Mouse (Mus musculus): ENCODE data around the gene Mpv17l. TPM values are rescaled to one million over a fixed set of nuclear protein-coding genes. Genes with fewer than 3 reads are reported as not detected.

Mpv17l gene
- total and polyA plus RNA-seq, 3 experiments: 0.51 to 1.3 (median 0.69) TPM

- peak; percentile 25 for DNase-seq (ENCODE audit: extremely low read depth)
- Histone ChIP-seq H3K27ac (ENCODE audit: insufficient read depth, low read depth) (no peak overlapping the region), H3K27me3 (replicated peaks) (no peaks in the 10 kb centered on the region), H3K4me3 (replicated peaks in 1 of 3; ENCODE audit: low read depth in 2 of 3, low read length in 2 of 3, poor library complexity in 1 of 3) (no peak overlapping the region), H3K9me3 (replicated peaks; ENCODE audit: low read length) (peaks cover 5% of the 10 kb centered on the region), H3K4me2 (ENCODE audit: insufficient read depth, low read depth, poor library complexity, severe bottlenecking) (no peak overlapping the region), H3K79me2 (replicated peaks; ENCODE audit: control insufficient read depth, extremely low read depth, insufficient read depth, poor library complexity, severe bottlenecking) (no peaks in the 10 kb centered on the region), H3K36me3 (replicated peaks in 1 of 2; ENCODE audit: control insufficient read depth in 1 of 2, insufficient read depth in 1 of 2, low read length in 1 of 2) (no peaks in the 10 kb centered on the region), H3K9ac (ENCODE audit: insufficient read depth, low read depth) (no peak overlapping the region), H3K4me1 (ENCODE audit: control insufficient read depth in 1 of 2, insufficient read depth in 2 of 2) (peaks cover 0 to 17% of the 10 kb centered on the region in 2 experiments; a peak in 3 of 4 replicates)
- dilution Hi-C loops (cut with MboI; ENCODE audit: extremely low pct_ligation_motif_present, extremely low pct_unique_long_range_greater_than_20kb, low sequenced_read_pairs): no loop called here
- no peak for TF ChIP-seq CHD2 (IDR thresholded peaks at IDR 0.05; ENCODE audit: low read length)
- TF ChIP-seq TBP (conservative IDR thresholded peaks at IDR 0.05; ENCODE audit: low read depth, low read length): no peak
- no peak for TF ChIP-seq RAD21 (IDR thresholded peaks at IDR 0.05; ENCODE audit: low read depth, low read length)
- TF ChIP-seq MYC (IDR thresholded peaks at IDR 0.05; ENCODE audit: low read depth, low read length): no peak
- no peak for TF ChIP-seq MAFK (IDR thresholded peaks at IDR 0.05; ENCODE audit: insufficient replicate concordance, low read length)
- no peak for TF ChIP-seq HCFC1 (IDR thresholded peaks at IDR 0.05; ENCODE audit: low read depth, low read length)
- TF ChIP-seq JUN (IDR thresholded peaks at IDR 0.05; ENCODE audit: insufficient read depth, low read depth, low read length): no peak
- TF ChIP-seq UBTF (IDR thresholded peaks at IDR 0.05; ENCODE audit: low read depth, low read length): no peak
- TF ChIP-seq POLR2AphosphoS2 (IDR thresholded peaks at IDR 0.05; ENCODE audit: low read depth, low read length): no peak
- no peak for TF ChIP-seq EP300 (IDR thresholded peaks at IDR 0.05; ENCODE audit: low read length)
- no peak for TF ChIP-seq PAX5 (IDR thresholded peaks at IDR 0.05; ENCODE audit: low read length)
- TF ChIP-seq NELFE (IDR thresholded peaks at IDR 0.05; ENCODE audit: low read depth, low read length): no peak
- no peak for TF ChIP-seq E2F4 (IDR thresholded peaks at IDR 0.05; ENCODE audit: insufficient replicate concordance, low read depth, low read length)
- TF ChIP-seq ELF1 (IDR thresholded peaks at IDR 0.05; ENCODE audit: low read depth, low read length): no peak
- TF ChIP-seq MAZ (IDR thresholded peaks at IDR 0.05; ENCODE audit: low read depth, low read length): no peak
- no peak for TF ChIP-seq ZMIZ1 (IDR thresholded peaks at IDR 0.05; ENCODE audit: low read depth, low read length)
- TF ChIP-seq JUND (conservative IDR thresholded peaks at IDR 0.05; ENCODE audit: low read depth, low read length): no peak
- TF ChIP-seq GABPA (IDR thresholded peaks at IDR 0.05; ENCODE audit: insufficient replicate concordance, low read depth, low read length): no peak
- in situ Hi-C loops (cut with MboI; ENCODE audit: low pct_ligation_motif_present, low pct_unique_long_range_greater_than_20kb, low sequenced_read_pairs): no loop called here
Measured at GRCm38 (mm10) chr16:13944178-13944577, 41.2 kb downstream of the Mpv17l start.

DNA sequence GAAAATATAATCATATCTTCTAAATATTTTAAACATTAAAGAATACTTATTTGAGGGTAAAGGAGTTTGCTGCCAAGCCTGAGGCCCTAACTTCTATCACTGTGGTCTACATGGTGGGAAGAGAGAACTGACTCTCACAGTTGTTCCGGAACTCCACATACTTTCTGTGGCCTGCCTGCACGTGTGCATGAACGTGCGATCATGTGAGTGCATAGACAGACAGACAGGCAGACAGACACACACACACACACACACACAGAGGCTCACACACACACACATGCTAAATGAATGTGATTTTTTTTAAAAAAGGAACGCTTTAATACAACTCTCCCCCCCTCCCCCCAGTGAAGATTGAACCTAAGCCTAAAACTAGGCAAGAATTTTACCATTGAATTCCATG, 41.8 kb downstream of the Mpv17l start:
- in situ Hi-C loops (cut with MboI; ENCODE audit: low pct_ligation_motif_present, low pct_unique_long_range_greater_than_20kb, low sequenced_read_pairs): no loop called here
- no peak overlapping the region for H3K9ac ChIP-seq (ENCODE audit: insufficient read depth, low read depth)

More for the DNA sequence above, 41.8 kb downstream of the Mpv17l start:
- H3K4me2 ChIP-seq (ENCODE audit: insufficient read depth, low read depth, poor library complexity, severe bottlenecking): no peak overlapping the region
- H3K36me3 ChIP-seq (replicated peaks in 1 of 2; ENCODE audit: control insufficient read depth in 1 of 2, insufficient read depth in 1 of 2, low read length in 1 of 2): no peaks in the 10 kb centered on the region
- no peak overlapping the region for H3K27ac ChIP-seq (ENCODE audit: insufficient read depth, low read depth)
- no peak for DNase-seq (ENCODE audit: extremely low read depth)
- no peak for TF ChIP-seq CHD1 (IDR thresholded peaks at IDR 0.05; ENCODE audit: low read depth, low read length)
- TF ChIP-seq BHLHE40 (IDR thresholded peaks at IDR 0.05; ENCODE audit: low read depth, low read length): peak; percentile 78
- H3K79me2 ChIP-seq (replicated peaks; ENCODE audit: control insufficient read depth, extremely low read depth, insufficient read depth, poor library complexity, severe bottlenecking): no peaks in the 10 kb centered on the region
- H3K4me3 ChIP-seq (replicated peaks in 1 of 3; ENCODE audit: low read depth in 2 of 3, low read length in 2 of 3, poor library complexity in 1 of 3): no peak overlapping the region
- dilution Hi-C loops (cut with MboI; ENCODE audit: extremely low pct_ligation_motif_present, extremely low pct_unique_long_range_greater_than_20kb, low sequenced_read_pairs): no loop called here
- no peaks in the 10 kb centered on the region for H3K27me3 ChIP-seq (replicated peaks)
- peaks cover 0 to 17% of the 10 kb centered on the region in 2 experiments; a peak in 3 of 4 replicates for H3K4me1 ChIP-seq (ENCODE audit: control insufficient read depth in 1 of 2, insufficient read depth in 2 of 2)
- peaks cover 5% of the 10 kb centered on the region for H3K9me3 ChIP-seq (replicated peaks; ENCODE audit: low read length)

Measured in CH12.LX (cell line).